Mouse (Mus musculus) liver, adult 2 months (tissue): ENCODE results near the gene Treh.

Experiments
- CTCF ChIP-seq: fragments of 200-500 bp; IDR thresholded peaks from 2 replicates; pipeline ENCODE4 v1.5.1; 2011; ENCODE audit warnings: low read depth, low read length, control low read depth
- POLR2A ChIP-seq: fragments of 200-500 bp; IDR thresholded peaks from 2 replicates; pipeline ENCODE4 v1.6.1; 2011; ENCODE audit warnings: low read length, control low read depth; ENCODE audit not compliant: insufficient read depth; ENCODE audit errors: extremely low read depth

DNA sequence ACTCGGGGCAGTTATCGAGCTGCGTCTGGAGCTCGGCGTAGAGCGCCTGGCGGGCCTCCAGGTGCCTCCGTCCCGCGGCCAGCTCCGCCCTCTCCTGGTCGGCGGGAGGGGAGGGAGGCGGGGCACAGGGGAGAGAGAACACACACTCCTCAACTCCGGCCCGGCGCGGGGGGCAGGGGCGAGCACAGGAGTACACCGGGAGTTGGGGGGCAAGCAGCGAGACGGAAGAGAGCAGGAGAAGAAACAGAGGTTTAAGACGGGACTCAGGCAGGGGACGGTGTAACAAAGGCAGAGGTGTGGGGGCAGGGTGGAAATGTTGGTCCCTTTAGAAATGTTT is 35.4 kb downstream of the Treh start:
- TF ChIP-seq POLR2A (no peak), CTCF (peak; percentile 46; the same call in 1 of the 2 replicates)
